ENCODE assay signal across 8 mouse cellular contexts in genomic region chrX:159414829-159415673, GRCm38 (mm10). TPM values are rescaled to one million over a fixed set of nuclear protein-coding genes. Genes with fewer than 3 reads are reported as not detected.
DNase-seq lines count a peak whose midpoint lies in the region; ATAC-seq and TF ChIP-seq lines count a peak whose summit lies in the region.

No protein-coding gene starts in this region.

- H3K4me2 ChIP-seq in midbrain, embryonic 16.5 days (ENCODE audit: low read length), result peak overlapping the region; percentile 64

- TF ChIP-seq POLR2A in spleen, adult 2 months (IDR thresholded peaks at IDR 0.05; ENCODE audit: low read depth, low read length), result no peak

- DNase-seq in adrenal gland, postnatal 14 days, result peak; percentile 3
- DNase-seq in adrenal gland, postnatal 25 days, result no peak
- no peak for DNase-seq in spleen, adult 2 months (ENCODE audit: low read depth in 1 of 2, low spot score in 2 of 2)
- no peak for DNase-seq in spleen, postnatal 36 days (ENCODE audit: low spot score in 2 of 2)
- peak; percentile 5 to 13 for DNase-seq in frontal cortex, postnatal 36 days (ENCODE audit: low spot score in 2 of 2)
- DNase-seq in left cerebral cortex, adult 8-10 months (ENCODE audit: low spot score in 2 of 2), result peak; percentile 2 to 11
- peak; percentile 55 for DNase-seq in testis, postnatal 14 days (ENCODE audit: low spot score)

- H3K9me3 ChIP-seq in midbrain, embryonic 16.5 days (replicated peaks; ENCODE audit: control insufficient read depth, low read length, poor library complexity, severe bottlenecking), result no peaks in the 10 kb centered on the region

- TF ChIP-seq CTCF in spleen, adult 2 months (IDR thresholded peaks at IDR 0.05; ENCODE audit: extremely low read depth, insufficient read depth, insufficient read length, insufficient replicate concordance), result no peak

- H3K4me3 ChIP-seq in spleen, adult 2 months (ENCODE audit: extremely low read depth, insufficient read depth, insufficient read length), result peak overlapping the region; percentile 30; the same call in 1 of the 2 replicates
- peak overlapping the region; percentile 67 for H3K4me3 ChIP-seq in midbrain, embryonic 16.5 days (ENCODE audit: low read depth, low read length)

- 24% methylated on average over 61 of the region's 65 CpGs for WGBS in spleen, adult 2 months
- 23% methylated on average over 40 of the region's 65 CpGs for WGBS in midbrain, embryonic 16.5 days

- peak; percentile 77 for ATAC-seq in midbrain, embryonic 16.5 days

- no peak overlapping the region for H3K27ac ChIP-seq in spleen, adult 2 months (ENCODE audit: insufficient read depth, low read length)
- H3K27ac ChIP-seq in midbrain, embryonic 16.5 days (ENCODE audit: low read length), result peak overlapping the region; percentile 73

- peaks cover 8% of the 10 kb centered on the region for H3K4me1 ChIP-seq in spleen, adult 2 months (ENCODE audit: control insufficient read depth, insufficient read depth, insufficient read length)
- H3K4me1 ChIP-seq in midbrain, embryonic 16.5 days (ENCODE audit: control insufficient read depth, insufficient read depth, low read length), result no peaks in the 10 kb centered on the region

- peaks cover 9% of the 10 kb centered on the region for H3K27me3 ChIP-seq in spleen, adult 2 months (ENCODE audit: control insufficient read depth, insufficient read depth, low read length)
- no peaks in the 10 kb centered on the region for H3K27me3 ChIP-seq in midbrain, embryonic 16.5 days (ENCODE audit: control insufficient read depth, insufficient read depth, low read depth, low read length)

- peak overlapping the region; percentile 71 for H3K9ac ChIP-seq in midbrain, embryonic 16.5 days (ENCODE audit: low read depth, low read length)

- no peaks in the 10 kb centered on the region for H3K36me3 ChIP-seq in spleen, adult 2 months (ENCODE audit: control insufficient read depth, insufficient read depth, low read length)
- H3K36me3 ChIP-seq in midbrain, embryonic 16.5 days (ENCODE audit: control insufficient read depth, insufficient read depth, low read length), result no peaks in the 10 kb centered on the region

RNA-seq across cellular contexts. Expression of gene Map7d2, which starts 0.7 kb away (rescaled TPM):
- 3.5 and 5.1 TPM in 2 replicates for total RNA-seq in adrenal gland, postnatal 14 days (2021)
- 1.5 and 2.5 TPM in 2 replicates for total RNA-seq in adrenal gland, postnatal 25 days (2021)
- not detected in 2 replicates for polyA plus RNA-seq in spleen, adult 2 months (2012; rRNA removed)
- 100 to 1,000 TPM; 103 to 131 (median 112) TPM for total RNA-seq in left cerebral cortex, adult 8-10 months (2022)
- 42.8 and 44.8 TPM in 2 replicates for polyA plus RNA-seq in midbrain, embryonic 16.5 days (2015; fragmentation: Nextera tagmentation; extraction: Ambion mirVana)

RNA-seq across cellular contexts. Expression of gene Eif1ax, which starts 43.1 kb away (rescaled TPM):
- 98.2 and 112 TPM in 2 replicates for total RNA-seq in adrenal gland, postnatal 14 days (2021)
- 87.1 and 112 TPM in 2 replicates for total RNA-seq in adrenal gland, postnatal 25 days (2021)
- 33.0 and 37.5 TPM in 2 replicates for polyA plus RNA-seq in spleen, adult 2 months (2012; rRNA removed)
- total RNA-seq in left cerebral cortex, adult 8-10 months (2022), result 100 to 1,000 TPM; 108 to 137 (median 123) TPM
- 91.2 and 97.3 TPM in 2 replicates for polyA plus RNA-seq in midbrain, embryonic 16.5 days (2015; fragmentation: Nextera tagmentation; extraction: Ambion mirVana)

Comparison
In these comparisons a context has a peak if more than half of its experiments do, and no peak if none do; other contexts are left out.
1. DNase-seq: peak in adrenal gland, postnatal 14 days (single experiment), frontal cortex, postnatal 36 days (2 of 2), left cerebral cortex, adult 8-10 months (2 of 2) and testis, postnatal 14 days (single experiment); none in adrenal gland, postnatal 25 days (single experiment), spleen, adult 2 months (0 of 2) and spleen, postnatal 36 days (0 of 2).
2. RNA of gene Map7d2, which starts 0.7 kb away (total RNA-seq): 103 to 131 TPM in left cerebral cortex, adult 8-10 months; 3.5 to 5.1 TPM in adrenal gland, postnatal 14 days and 1.5 to 2.5 TPM in adrenal gland, postnatal 25 days; every median in the first group is over 10 times any median in the second.